Mouse (Mus musculus): ENCODE results near the gene Ctnnal1.
"Not testable (repeated sequence)": the region's sequence is repeated elsewhere in the genome, so short reads cannot be mapped to it uniquely, and the experiment has no call there.

Gene Ctnnal1

GRCm38 (mm10) chr4:56865003-56865511 is at the start of gene Ctnnal1:
Gene Ctnnal1, minus strand, starts transcription at chr4:56865188.
- peak; percentile 94 for DNase-seq

GRCm38 (mm10) chr4:56914761-56915160 is 49.8 kb upstream of the Ctnnal1 start:
- DNase-seq, result no peak

- no peak for DNase-seq
Observed at GRCm38 (mm10) chr4:56914338-56914737, 49.4 kb upstream of the Ctnnal1 start.

GRCm38 (mm10) chr4:56912382-56913001 is 47.5 kb upstream of the Ctnnal1 start:
- no peak for DNase-seq

GRCm38 (mm10) chr4:56909568-56909967 is 44.6 kb upstream of the Ctnnal1 start:
- DNase-seq, result no peak

- no peak for DNase-seq
Observed at GRCm38 (mm10) chr4:56907671-56908070, 42.7 kb upstream of the Ctnnal1 start.

- DNase-seq, result no peak
Observed at GRCm38 (mm10) chr4:56906926-56907325, 41.9 kb upstream of the Ctnnal1 start.

GRCm38 (mm10) chr4:56905507-56905906 is 40.5 kb upstream of the Ctnnal1 start:
- no peak for DNase-seq

- DNase-seq, result no peak
Observed at GRCm38 (mm10) chr4:56901671-56902070, 36.7 kb upstream of the Ctnnal1 start.

GRCm38 (mm10) chr4:56899216-56899615 is 34.2 kb upstream of the Ctnnal1 start:
- no peak for DNase-seq

GRCm38 (mm10) chr4:56897511-56897910 is 32.5 kb upstream of the Ctnnal1 start:
- no peak for DNase-seq

GRCm38 (mm10) chr4:56894196-56894595 is 29.2 kb upstream of the Ctnnal1 start:
- no peak for DNase-seq

GRCm38 (mm10) chr4:56892501-56893115 is 27.6 kb upstream of the Ctnnal1 start:
- DNase-seq, result no peak

- DNase-seq, result no peak
Observed at GRCm38 (mm10) chr4:56888483-56888882, 23.5 kb upstream of the Ctnnal1 start.

- DNase-seq, result no peak
Observed at GRCm38 (mm10) chr4:56886286-56886979, 21.4 kb upstream of the Ctnnal1 start.

GRCm38 (mm10) chr4:56880036-56880703 is 15.2 kb upstream of the Ctnnal1 start:
- DNase-seq, result no peak

GRCm38 (mm10) chr4:56878971-56879370 is 14.0 kb upstream of the Ctnnal1 start:
- DNase-seq, result no peak

- DNase-seq, result not testable (repeated sequence)
Observed at GRCm38 (mm10) chr4:56870541-56870940, 5.6 kb upstream of the Ctnnal1 start.

- no peak for DNase-seq
Observed at GRCm38 (mm10) chr4:56867761-56868160, 2.8 kb upstream of the Ctnnal1 start.

- DNase-seq, result no peak
Observed at GRCm38 (mm10) chr4:56865971-56866370, 983 bp upstream of the Ctnnal1 start.

GRCm38 (mm10) chr4:56864417-56865001 is 479 bp downstream of the Ctnnal1 start:
- DNase-seq, result peak; percentile 42

GRCm38 (mm10) chr4:56864016-56864415 is 972 bp downstream of the Ctnnal1 start:
- no peak for DNase-seq

GRCm38 (mm10) chr4:56861551-56861950 is 3.4 kb downstream of the Ctnnal1 start:
- peak; percentile 34 for DNase-seq

Data from liver (tissue).